Mouse (Mus musculus): ENCODE measurements around the gene Abcc5.

- TF ChIP-seq GATA1 (IDR thresholded peaks at IDR 0.05; ENCODE audit: borderline replicate concordance, low read length) (no peak), FLI1 (IDR thresholded peaks at IDR 0.05; ENCODE audit: low read length) (no peak)
Observed at GRCm38 (mm10) chr16:20438673-20439415, 12.7 kb upstream of the Abcc5 start.
